Mouse (Mus musculus): ENCODE results near the gene Slc37a1. TPM values are rescaled to one million over a fixed set of nuclear protein-coding genes. Genes with fewer than 3 reads are reported as not detected.

The Slc37a1 gene
- polyA plus RNA-seq, 1 experiment from 2014 or later = 9.2 TPM

GRCm38 (mm10) chr17:31326220-31326852, 39.7 kb downstream of the Slc37a1 start:
- Histone ChIP-seq H3K9me3 (no peaks in the 10 kb centered on the region), H3K9ac (no peak overlapping the region), H3K27me3 (no peaks in the 10 kb centered on the region), H3K27ac (peak overlapping the region; percentile 31), H3K4me2 (no peak overlapping the region), H3K4me1 (peaks cover 41% of the 10 kb centered on the region), H3K36me3 (no peaks in the 10 kb centered on the region), H3K4me3 (no peak overlapping the region)
- ATAC-seq (ENCODE audit: borderline replicate concordance, extremely low read depth, low FRiP score, low TSS enrichment) = no peak
- 45% methylated on average over 9 of the region's 9 CpGs for WGBS

- ATAC-seq (ENCODE audit: borderline replicate concordance, extremely low read depth, low FRiP score, low TSS enrichment) = no peak
- H3K4me2 ChIP-seq = no peak overlapping the region
- H3K27me3 ChIP-seq = no peaks in the 10 kb centered on the region
- no peaks in the 10 kb centered on the region for H3K36me3 ChIP-seq
- 51% methylated on average over 4 of the region's 4 CpGs for WGBS
- H3K27ac ChIP-seq = no peak overlapping the region
- no peaks in the 10 kb centered on the region for H3K9me3 ChIP-seq
- H3K4me3 ChIP-seq = no peak overlapping the region
- peaks cover 29% of the 10 kb centered on the region for H3K4me1 ChIP-seq
- H3K9ac ChIP-seq = no peak overlapping the region
Measured at GRCm38 (mm10) chr17:31328466-31328865, 41.9 kb downstream of the Slc37a1 start.

GRCm38 (mm10) chr17:31330622-31331021, 44.0 kb downstream of the Slc37a1 start:
- no peak overlapping the region for H3K4me2 ChIP-seq
- no peaks in the 10 kb centered on the region for H3K36me3 ChIP-seq
- peaks cover 10% of the 10 kb centered on the region for H3K4me1 ChIP-seq
- no peaks in the 10 kb centered on the region for H3K9me3 ChIP-seq
- 37% methylated on average over 4 of the region's 4 CpGs for WGBS
- no peaks in the 10 kb centered on the region for H3K27me3 ChIP-seq
- no peak overlapping the region for H3K4me3 ChIP-seq
- no peak overlapping the region for H3K27ac ChIP-seq
- no peak for ATAC-seq (ENCODE audit: borderline replicate concordance, extremely low read depth, low FRiP score, low TSS enrichment)
- no peak overlapping the region for H3K9ac ChIP-seq

GRCm38 (mm10) chr17:31331273-31331672, 44.7 kb downstream of the Slc37a1 start:
- no peak overlapping the region for H3K9ac ChIP-seq
- no peaks in the 10 kb centered on the region for H3K36me3 ChIP-seq
- ATAC-seq (ENCODE audit: borderline replicate concordance, extremely low read depth, low FRiP score, low TSS enrichment) = no peak
- no peak overlapping the region for H3K4me2 ChIP-seq
- no peak overlapping the region for H3K27ac ChIP-seq
- no peaks in the 10 kb centered on the region for H3K9me3 ChIP-seq
- peaks cover 5% of the 10 kb centered on the region; the same call in 1 of the 2 replicates for H3K4me1 ChIP-seq
- 83% methylated on average over 6 of the region's 6 CpGs for WGBS
- H3K4me3 ChIP-seq = no peak overlapping the region
- no peaks in the 10 kb centered on the region for H3K27me3 ChIP-seq

GRCm38 (mm10) chr17:31331920-31332319, 45.3 kb downstream of the Slc37a1 start:
- H3K9me3 ChIP-seq = no peaks in the 10 kb centered on the region
- no peaks in the 10 kb centered on the region for H3K27me3 ChIP-seq
- H3K4me2 ChIP-seq = no peak overlapping the region
- no peaks in the 10 kb centered on the region for H3K4me1 ChIP-seq
- no peaks in the 10 kb centered on the region for H3K36me3 ChIP-seq
- H3K27ac ChIP-seq = no peak overlapping the region
- no peak overlapping the region for H3K4me3 ChIP-seq
- no peak for ATAC-seq (ENCODE audit: borderline replicate concordance, extremely low read depth, low FRiP score, low TSS enrichment)
- H3K9ac ChIP-seq = no peak overlapping the region
- WGBS = 52% methylated on average over 3 of the region's 3 CpGs

- no peaks in the 10 kb centered on the region for H3K27me3 ChIP-seq
- H3K4me1 ChIP-seq = no peaks in the 10 kb centered on the region
- no peak overlapping the region for H3K4me2 ChIP-seq
- H3K9ac ChIP-seq = no peak overlapping the region
- H3K9me3 ChIP-seq = no peaks in the 10 kb centered on the region
- 36% methylated on average over 1 of the region's 1 CpGs for WGBS
- no peaks in the 10 kb centered on the region for H3K36me3 ChIP-seq
- ATAC-seq (ENCODE audit: borderline replicate concordance, extremely low read depth, low FRiP score, low TSS enrichment) = no peak
- H3K27ac ChIP-seq = no peak overlapping the region
- no peak overlapping the region for H3K4me3 ChIP-seq
Measured at GRCm38 (mm10) chr17:31332333-31332732, 45.7 kb downstream of the Slc37a1 start.

GRCm38 (mm10) chr17:31334509-31335260, 48.1 kb downstream of the Slc37a1 start:
- ATAC-seq (ENCODE audit: borderline replicate concordance, extremely low read depth, low FRiP score, low TSS enrichment) = no peak
- Histone ChIP-seq H3K27me3 (no peaks in the 10 kb centered on the region), H3K36me3 (no peaks in the 10 kb centered on the region), H3K9me3 (no peaks in the 10 kb centered on the region), H3K4me2 (no peak overlapping the region), H3K9ac (no peak overlapping the region), H3K4me3 (no peak overlapping the region), H3K27ac (no peak overlapping the region), H3K4me1 (no peaks in the 10 kb centered on the region)
- 77% methylated on average over 11 of the region's 11 CpGs for WGBS

- no peaks in the 10 kb centered on the region for H3K9me3 ChIP-seq
- H3K36me3 ChIP-seq = no peaks in the 10 kb centered on the region
- no peak for ATAC-seq (ENCODE audit: borderline replicate concordance, extremely low read depth, low FRiP score, low TSS enrichment)
- no peaks in the 10 kb centered on the region for H3K27me3 ChIP-seq
- WGBS = 71% methylated on average over 22 of the region's 22 CpGs
- no peak overlapping the region for H3K4me2 ChIP-seq
- H3K27ac ChIP-seq = no peak overlapping the region
- H3K4me1 ChIP-seq = no peaks in the 10 kb centered on the region
- no peak overlapping the region for H3K9ac ChIP-seq
- no peak overlapping the region for H3K4me3 ChIP-seq
Measured at GRCm38 (mm10) chr17:31335344-31336080, 48.9 kb downstream of the Slc37a1 start.

GRCm38 (mm10) chr17:31339769-31340168, 53.2 kb downstream of the Slc37a1 start:
- WGBS = 80% methylated on average over 2 of the region's 2 CpGs
- Histone ChIP-seq H3K27ac (no peak overlapping the region), H3K4me1 (no peaks in the 10 kb centered on the region), H3K4me2 (no peak overlapping the region), H3K4me3 (no peak overlapping the region), H3K36me3 (no peaks in the 10 kb centered on the region), H3K9ac (no peak overlapping the region), H3K9me3 (no peaks in the 10 kb centered on the region), H3K27me3 (no peaks in the 10 kb centered on the region)
- no peak for ATAC-seq (ENCODE audit: borderline replicate concordance, extremely low read depth, low FRiP score, low TSS enrichment)

GRCm38 (mm10) chr17:31342191-31342590, 55.6 kb downstream of the Slc37a1 start:
- Histone ChIP-seq H3K4me2 (no peak overlapping the region), H3K9me3 (no peaks in the 10 kb centered on the region), H3K4me3 (no peak overlapping the region), H3K27ac (no peak overlapping the region), H3K4me1 (no peaks in the 10 kb centered on the region), H3K9ac (no peak overlapping the region), H3K36me3 (no peaks in the 10 kb centered on the region), H3K27me3 (no peaks in the 10 kb centered on the region)
- no peak for ATAC-seq (ENCODE audit: borderline replicate concordance, extremely low read depth, low FRiP score, low TSS enrichment)
- WGBS = 70% methylated on average over 6 of the region's 6 CpGs

GRCm38 (mm10) chr17:31344172-31344801, 57.7 kb downstream of the Slc37a1 start:
- no peak overlapping the region for H3K4me2 ChIP-seq
- no peaks in the 10 kb centered on the region for H3K36me3 ChIP-seq
- H3K9me3 ChIP-seq = no peaks in the 10 kb centered on the region
- no peaks in the 10 kb centered on the region for H3K27me3 ChIP-seq
- WGBS = 28% methylated on average over 5 of the region's 5 CpGs
- no peaks in the 10 kb centered on the region for H3K4me1 ChIP-seq
- ATAC-seq (ENCODE audit: borderline replicate concordance, extremely low read depth, low FRiP score, low TSS enrichment) = no peak
- no peak overlapping the region for H3K4me3 ChIP-seq
- no peak overlapping the region for H3K9ac ChIP-seq
- H3K27ac ChIP-seq = no peak overlapping the region

Data from lung, embryonic 15.5 days (tissue).